Mouse (Mus musculus) lung, postnatal 0 days (tissue): ENCODE data around the gene Irf6. TPM values are rescaled to one million over a fixed set of nuclear protein-coding genes. Genes with fewer than 3 reads are reported as not detected.

Source experiments
- ATAC-seq: fragments of 200-750 bp; cut with Nextera tagmentation; 2 replicates; pipeline ENCODE4 v1.8.0; 2017; ENCODE audit warnings: moderate library complexity
- DNase-seq: peaks from one replicate; pipeline ENCODE4 v3.0.0-alpha.2; 2016; ENCODE audit warnings: low spot score
- H3K27ac ChIP-seq: fragments of 300-500 bp; sonication (generic); 2 replicates; pipeline ENCODE4 v1.5.1; 2014; ENCODE audit warnings: antibody characterized with exemption, mild to moderate bottlenecking, low read length, mixed read lengths
- H3K27me3 ChIP-seq: fragments of 300-500 bp; sonication (generic); replicated peaks from 2 replicates; pipeline ENCODE4 v1.6.1; 2014; ENCODE audit warnings: low read length, mixed read lengths; ENCODE audit not compliant: insufficient read depth
- H3K36me3 ChIP-seq: fragments of 300-500 bp; sonication (generic); 2 replicates; pipeline ENCODE4 v1.6.1; 2014; ENCODE audit warnings: low read length, mixed read lengths; ENCODE audit not compliant: insufficient read depth
- H3K4me1 ChIP-seq: fragments of 300-500 bp; sonication (generic); 2 replicates; pipeline ENCODE4 v1.6.1; 2014; ENCODE audit warnings: antibody characterized with exemption, low read depth, low read length, mixed read lengths; ENCODE audit not compliant: insufficient read depth
- H3K4me2 ChIP-seq: fragments of 300-500 bp; sonication (generic); replicated peaks from 2 replicates; pipeline ENCODE4 v1.6.1; 2014; ENCODE audit warnings: low read depth, mild to moderate bottlenecking, low read length, moderate library complexity, mixed read lengths
- H3K4me3 ChIP-seq: fragments of 300-500 bp; sonication (generic); 2 replicates; pipeline ENCODE4 v1.5.1; 2014; ENCODE audit warnings: low read depth, low read length
- H3K9ac ChIP-seq: fragments of 300-500 bp; sonication (generic); replicated peaks from 2 replicates; pipeline ENCODE4 v1.6.1; 2014; ENCODE audit warnings: low read depth, mild to moderate bottlenecking
- H3K9me3 ChIP-seq: fragments of 300-500 bp; sonication (generic); 2 replicates; pipeline ENCODE4 v1.6.1; 2016; ENCODE audit warnings: low read length, mixed read lengths
- CTCF ChIP-seq: IDR thresholded peaks from 2 replicates; pipeline ENCODE4 v1.5.1; 2016; ENCODE audit warnings: antibody characterized with exemption, mild to moderate bottlenecking
- EP300 ChIP-seq: IDR thresholded peaks from 2 replicates; pipeline ENCODE4 v1.6.1; 2016; ENCODE audit warnings: antibody characterized with exemption, mild to moderate bottlenecking, control low read depth
- WGBS: fragments of 180-500 bp; shearing (Covaris S2); extraction: QIAGEN DNeasy Blood & Tissue Kit; methylation state at CpG from one replicate; pipeline ENCODE4 v1.1.7; 2014; 5-methylcytosine and 5-hydroxymethylcytosine counted together
- polyA plus RNA-seq: library from polyadenylated mRNA; unstranded; fragments of >200 nt; fragmentation: Nextera tagmentation; extraction: Ambion mirVana; gene quantifications from 2 replicates; pipeline ENCODE4 v1.2.1, GENCODE M21; 2015

Irf6 gene
- polyA plus RNA-seq, 1 experiment from 2014 or later, result 14.3 TPM

DNA sequence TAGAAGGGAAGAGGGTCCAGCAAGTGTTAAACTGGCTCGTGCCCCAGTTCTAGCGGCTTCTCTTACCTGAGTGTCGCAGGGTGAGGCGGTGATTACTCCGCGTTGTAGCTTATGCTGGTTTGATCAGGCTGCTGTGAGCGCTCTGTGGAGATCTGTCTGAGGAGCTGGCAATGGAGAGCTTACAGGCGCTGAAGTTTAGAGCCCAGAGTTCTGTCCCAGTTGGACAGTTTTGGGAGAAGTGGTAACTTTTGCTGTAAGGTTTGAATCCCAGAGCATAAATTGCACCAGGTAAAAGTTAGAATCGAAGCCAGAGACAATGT is 20.9 kb downstream of the Irf6 start:
- Histone ChIP-seq H3K4me3 (peak overlapping the region; percentile 69), H3K27me3 (no peaks in the 10 kb centered on the region), H3K4me1 (peaks cover 11% of the 10 kb centered on the region; the same call in 1 of the 2 replicates), H3K36me3 (no peaks in the 10 kb centered on the region), H3K9me3 (no peaks in the 10 kb centered on the region), H3K27ac (peak overlapping the region; percentile 82), H3K4me2 (peak overlapping the region; percentile 87), H3K9ac (peak overlapping the region; percentile 39)
- WGBS, result 15% methylated on average over 9 of the region's 9 CpGs
- TF ChIP-seq CTCF (no peak), EP300 (no peak)
- no peak for DNase-seq
- peak; percentile 44 for ATAC-seq

- Histone ChIP-seq H3K36me3 (no peaks in the 10 kb centered on the region), H3K9ac (peak overlapping the region; percentile 39; the same call in 1 of the 2 replicates), H3K4me1 (peaks cover 11% of the 10 kb centered on the region; the same call in 1 of the 2 replicates), H3K27me3 (no peaks in the 10 kb centered on the region), H3K4me2 (peak overlapping the region; percentile 87), H3K4me3 (peak overlapping the region; percentile 69; the same call in 1 of the 2 replicates), H3K9me3 (no peaks in the 10 kb centered on the region), H3K27ac (peak overlapping the region; percentile 82)
- 67% methylated on average over 13 of the region's 13 CpGs for WGBS
- no peak for ATAC-seq
- TF ChIP-seq EP300, result no peak
- no peak for TF ChIP-seq CTCF
- DNase-seq, result peak; percentile 46
Measured at GRCm38 (mm10) chr1:193174143-193174733, 21.3 kb downstream of the Irf6 start.

GRCm38 (mm10) chr1:193181104-193181503 is 28.2 kb downstream of the Irf6 start:
- Histone ChIP-seq H3K9me3 (no peaks in the 10 kb centered on the region), H3K27me3 (no peaks in the 10 kb centered on the region), H3K36me3 (no peaks in the 10 kb centered on the region), H3K27ac (no peak overlapping the region), H3K4me2 (no peak overlapping the region), H3K4me1 (no peaks in the 10 kb centered on the region), H3K4me3 (no peak overlapping the region), H3K9ac (no peak overlapping the region)
- no peak for TF ChIP-seq EP300
- TF ChIP-seq CTCF, result no peak
- DNase-seq, result no peak
- WGBS, result 71% methylated on average over 3 of the region's 3 CpGs
- ATAC-seq, result no peak

- Histone ChIP-seq H3K27ac (peak overlapping the region; percentile 74), H3K27me3 (no peaks in the 10 kb centered on the region), H3K9me3 (no peaks in the 10 kb centered on the region), H3K4me2 (no peak overlapping the region), H3K4me3 (no peak overlapping the region), H3K9ac (no peak overlapping the region), H3K4me1 (peaks cover 21% of the 10 kb centered on the region), H3K36me3 (no peaks in the 10 kb centered on the region)
- TF ChIP-seq EP300 (no peak), CTCF (no peak)
- ATAC-seq, result no peak
- WGBS, result 36% methylated on average over 6 of the region's 6 CpGs
- DNase-seq, result no peak
Measured at GRCm38 (mm10) chr1:193188257-193188656, 35.3 kb downstream of the Irf6 start.

DNA sequence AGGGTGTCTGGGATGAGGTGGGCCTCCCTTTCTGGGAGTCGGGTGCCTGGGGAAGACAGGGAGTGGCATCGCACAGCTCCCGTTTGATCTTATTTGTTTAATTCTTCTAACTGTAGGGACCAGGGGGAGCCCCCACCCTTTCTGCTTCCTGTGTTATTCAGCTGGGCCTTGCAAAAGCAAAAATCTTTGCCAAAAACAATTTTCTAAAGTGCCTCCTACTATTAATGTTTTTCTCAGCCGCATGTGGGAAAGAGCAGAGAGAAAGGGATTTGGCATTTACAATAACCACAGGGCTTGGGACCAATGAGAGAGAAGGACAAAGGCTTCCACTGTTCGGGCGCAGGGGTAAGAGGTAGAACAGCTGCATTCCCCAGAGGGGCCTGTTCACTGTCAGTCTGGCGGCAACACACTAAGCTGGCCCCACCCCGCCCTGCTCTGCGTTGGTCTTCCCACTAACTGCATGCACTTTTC is 36.3 kb downstream of the Irf6 start:
- ATAC-seq (peak; percentile 87), DNase-seq (peak; percentile 76)
- Histone ChIP-seq H3K27me3 (no peaks in the 10 kb centered on the region), H3K4me1 (peaks cover 21% of the 10 kb centered on the region), H3K4me3 (no peak overlapping the region), H3K9ac (no peak overlapping the region), H3K9me3 (no peaks in the 10 kb centered on the region), H3K4me2 (no peak overlapping the region), H3K27ac (peak overlapping the region; percentile 74), H3K36me3 (no peaks in the 10 kb centered on the region)
- 8% methylated on average over 9 of the region's 9 CpGs for WGBS
- TF ChIP-seq CTCF (no peak), EP300 (no peak)

DNA sequence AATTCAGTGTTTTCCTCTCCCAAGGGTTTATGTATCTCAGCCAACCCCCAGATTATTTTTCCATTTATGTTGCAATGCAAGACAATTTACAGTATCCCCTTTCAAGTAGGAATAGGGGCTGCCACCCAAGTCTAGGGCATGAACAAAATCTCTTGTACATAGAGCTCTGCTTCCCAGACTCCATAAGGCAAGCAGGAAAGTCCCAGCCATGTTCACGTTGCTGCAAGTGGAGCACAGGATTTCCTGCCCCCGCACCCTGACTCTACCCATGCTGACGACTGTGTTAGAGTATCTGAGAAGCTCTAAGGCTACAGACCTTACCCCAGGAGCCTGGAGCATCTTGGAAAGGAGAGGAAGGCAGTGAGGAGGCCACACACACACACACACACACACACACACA is 36.9 kb downstream of the Irf6 start:
- Histone ChIP-seq H3K9me3 (no peaks in the 10 kb centered on the region), H3K27ac (peak overlapping the region; percentile 74), H3K9ac (no peak overlapping the region), H3K4me1 (peaks cover 21% of the 10 kb centered on the region), H3K4me2 (no peak overlapping the region), H3K36me3 (no peaks in the 10 kb centered on the region), H3K27me3 (no peaks in the 10 kb centered on the region), H3K4me3 (no peak overlapping the region)
- DNase-seq (no peak), ATAC-seq (peak; percentile 46)
- TF ChIP-seq CTCF (no peak), EP300 (no peak)
- WGBS, result 34% methylated on average over 3 of the region's 3 CpGs
